Mouse (Mus musculus): Measurements from ENCODE around the gene Tbc1d7.

DNA sequence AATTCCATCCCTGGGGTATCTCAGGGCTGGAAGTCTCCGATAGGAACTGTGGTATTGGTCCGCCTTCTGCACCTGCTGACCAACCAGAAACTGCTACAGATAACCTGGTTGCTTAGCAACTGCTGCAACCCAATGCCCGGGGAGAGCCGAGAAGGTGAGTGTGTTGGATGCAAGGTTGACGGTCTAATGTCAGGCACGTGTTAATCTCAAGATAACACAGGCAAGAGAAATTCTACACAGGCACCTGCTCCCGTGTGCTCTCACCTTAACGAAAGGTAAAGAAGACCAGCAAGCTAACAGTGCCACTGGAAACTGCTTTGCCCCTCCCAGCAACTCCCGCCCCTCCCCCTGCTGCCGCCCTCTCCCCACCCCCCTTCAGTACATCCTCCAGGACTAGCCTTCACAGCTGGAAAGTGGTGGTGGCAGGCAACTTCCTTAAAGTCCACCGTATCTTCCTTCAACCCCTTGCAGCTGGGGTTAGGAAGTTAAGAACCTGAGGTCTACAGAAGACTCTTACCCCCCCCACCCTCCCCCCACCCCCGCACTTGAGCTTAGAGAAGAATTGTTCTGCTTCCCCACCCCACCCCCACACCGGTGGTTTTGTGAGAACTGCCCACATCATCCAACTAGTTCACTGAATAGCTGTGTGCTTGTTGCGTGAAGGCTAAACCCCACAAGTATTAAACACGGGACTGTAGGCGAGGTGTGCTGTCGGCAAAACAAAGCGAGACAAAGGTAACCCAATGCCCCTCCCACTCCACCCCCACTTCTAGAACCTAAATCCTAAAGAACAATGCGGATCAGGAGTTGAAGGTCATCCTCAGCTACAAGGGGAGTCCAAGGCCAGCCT lies 44.1 kb upstream of the Tbc1d7 start:
- TF ChIP-seq POLR2A (IDR thresholded peaks at IDR 0.05; ENCODE audit: borderline replicate concordance, extremely low read depth, low read depth, low read length) (no peak), CTCF (IDR thresholded peaks at IDR 0.05; ENCODE audit: insufficient read depth, low read length) (no peak)
